Mouse (Mus musculus): Measurements from ENCODE around the gene Ctnnal1.

GRCm38 (mm10) chr4:56864016-56864415, 972 bp downstream of the Ctnnal1 start:
- TF ChIP-seq CTCF (IDR thresholded peaks at IDR 0.05 in 2 of 3, conservative IDR thresholded peaks at IDR 0.05 in 1 of 3; ENCODE audit: control insufficient read depth in 1 of 3, insufficient read depth in 1 of 3, low read depth in 2 of 3, low read length in 3 of 3, poor library complexity in 1 of 3, severe bottlenecking in 1 of 3) (no peak), ETS1 (IDR thresholded peaks at IDR 0.05; ENCODE audit: low read depth, low read length) (no peak), POLR2A (IDR thresholded peaks at IDR 0.05; ENCODE audit: control insufficient read depth in 1 of 2, insufficient read depth in 1 of 2, low read depth in 1 of 2, low read length in 2 of 2, poor library complexity in 1 of 2) (no peak), USF1 (IDR thresholded peaks at IDR 0.05; ENCODE audit: low read depth, low read length) (no peak)
